Mouse (Mus musculus) G1E (cell line): ENCODE results near the gene Agap3. TPM values are rescaled to one million over a fixed set of nuclear protein-coding genes. Genes with fewer than 3 reads are reported as not detected.

Experiments used
- ATAC-seq: 2 replicates; pipeline ENCODE4 v1.8.0; 2016; ENCODE audit warnings: mild to moderate bottlenecking; ENCODE audit not compliant: insufficient number of reproducible peaks, poor library complexity, low FRiP score, severe bottlenecking; ENCODE audit errors: extremely low read depth
- DNase-seq: peaks from one replicate; pipeline ENCODE4 v3.0.0; 2012; ENCODE audit warnings: low spot score
- H3K27me3 ChIP-seq: 2 replicates; pipeline ENCODE4 v1.6.1; 2012; ENCODE audit warnings: mild to moderate bottlenecking, low read length, inconsistent platforms; ENCODE audit not compliant: insufficient read depth
- H3K36me3 ChIP-seq: replicated peaks from 2 replicates; pipeline ENCODE3; 2012; ENCODE audit warnings: mild to moderate bottlenecking, inconsistent platforms
- H3K4me1 ChIP-seq: 2 replicates; pipeline ENCODE4 v1.6.1; 2012; ENCODE audit warnings: low read depth, low read length, inconsistent platforms, mixed read lengths; ENCODE audit not compliant: insufficient read depth
- H3K4me3 ChIP-seq: 2 replicates; pipeline ENCODE4 v1.5.1; 2012; ENCODE audit warnings: low read depth, mild to moderate bottlenecking, inconsistent platforms, low read length, moderate library complexity, mixed read lengths
- H3K9me3 ChIP-seq: replicated peaks from 2 replicates; pipeline ENCODE4 v1.6.1; 2012; ENCODE audit warnings: inconsistent platforms
- CTCF ChIP-seq: IDR thresholded peaks from 2 replicates; pipeline ENCODE4 v1.5.1; 2012; ENCODE audit warnings: low read depth, low read length, inconsistent platforms, mixed read lengths
- GATA1 ChIP-seq: IDR thresholded peaks from 2 replicates; pipeline ENCODE4 v1.6.1; 2012; ENCODE audit warnings: borderline replicate concordance, low read length, inconsistent platforms, mixed read lengths
- GATA2 ChIP-seq: IDR thresholded peaks from 2 replicates; pipeline ENCODE4 v1.6.1; 2012; ENCODE audit warnings: low read depth, low read length, inconsistent platforms, borderline replicate concordance
- POLR2AphosphoS5 ChIP-seq: IDR thresholded peaks from 2 replicates; pipeline ENCODE4 v1.6.1; 2012; ENCODE audit warnings: low read depth, low read length, inconsistent platforms; ENCODE audit not compliant: insufficient replicate concordance
- TAL1 ChIP-seq: conservative IDR thresholded peaks from 2 replicates; pipeline ENCODE4 v1.6.1; 2012; ENCODE audit warnings: low read depth, low read length, inconsistent platforms, mixed read lengths
- polyA plus RNA-seq: library from polyadenylated mRNA; stranded (reverse); fragments of >175 nt; gene quantifications from 2 replicates; pipeline ENCODE4 v1.2.3, GENCODE M21; 2012
- total RNA-seq, 2 experiments: library from RNA; stranded (forward) in 1 of 2; stranded (reverse) in 1 of 2; fragments of 200-1000 nt in 1 of 2; fragments of >200 nt in 1 of 2; fragmentation: Nextera tagmentation in 1 of 2; gene quantifications; 2 replicates each; pipeline ENCODE4 v1.2.3; 2014 to 2017

The Agap3 gene
- total and polyA plus RNA-seq, 3 experiments, result 26.3 to 133 (median 30.3) TPM

DNA sequence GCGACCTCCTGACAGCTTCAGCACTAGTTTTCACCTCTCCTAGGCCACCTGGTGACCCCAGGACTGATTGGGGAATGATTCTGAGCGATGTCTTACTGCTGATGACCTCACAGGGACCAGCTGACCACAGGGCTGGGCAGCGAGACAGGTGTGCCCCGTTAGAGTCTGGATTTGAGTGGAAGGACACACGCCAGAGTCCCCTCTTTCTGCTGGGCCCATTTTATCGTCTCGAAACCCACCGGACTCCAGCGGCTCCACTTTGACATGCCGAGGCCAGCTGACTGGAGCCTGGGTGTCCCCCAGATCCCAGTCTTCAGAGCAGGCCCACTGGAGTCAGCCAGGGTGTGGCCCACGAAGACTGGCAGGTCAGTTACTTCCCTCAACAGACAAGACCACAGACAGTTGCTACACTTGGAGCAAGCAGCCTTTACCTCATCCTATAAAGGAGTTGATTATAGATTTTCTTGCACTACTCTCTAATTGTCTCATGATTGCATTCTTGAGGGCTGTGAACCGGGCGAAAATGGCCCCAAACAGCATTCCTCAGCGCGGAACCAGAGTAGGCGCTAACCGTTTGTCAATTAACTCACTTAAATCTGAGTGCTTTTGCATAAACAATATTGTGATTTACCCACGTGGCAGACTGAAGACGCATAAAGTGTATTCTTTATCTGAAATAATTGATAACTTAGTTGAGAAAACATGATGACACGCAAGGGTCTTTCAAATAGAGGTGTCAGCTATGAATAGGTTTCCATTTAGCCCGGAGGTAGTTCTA is 27.8 kb upstream of the Agap3 start:
- H3K27me3 ChIP-seq, result no peaks in the 10 kb centered on the region
- no peak for ATAC-seq
- H3K36me3 ChIP-seq, result peaks cover 49% of the 10 kb centered on the region
- no peaks in the 10 kb centered on the region for H3K9me3 ChIP-seq
- TF ChIP-seq GATA1 (no peak), POLR2AphosphoS5 (no peak), CTCF (no peak)
- peak; percentile 34 for DNase-seq
- peaks cover 58% of the 10 kb centered on the region for H3K4me1 ChIP-seq
- peak overlapping the region; percentile 74 for H3K4me3 ChIP-seq

DNA sequence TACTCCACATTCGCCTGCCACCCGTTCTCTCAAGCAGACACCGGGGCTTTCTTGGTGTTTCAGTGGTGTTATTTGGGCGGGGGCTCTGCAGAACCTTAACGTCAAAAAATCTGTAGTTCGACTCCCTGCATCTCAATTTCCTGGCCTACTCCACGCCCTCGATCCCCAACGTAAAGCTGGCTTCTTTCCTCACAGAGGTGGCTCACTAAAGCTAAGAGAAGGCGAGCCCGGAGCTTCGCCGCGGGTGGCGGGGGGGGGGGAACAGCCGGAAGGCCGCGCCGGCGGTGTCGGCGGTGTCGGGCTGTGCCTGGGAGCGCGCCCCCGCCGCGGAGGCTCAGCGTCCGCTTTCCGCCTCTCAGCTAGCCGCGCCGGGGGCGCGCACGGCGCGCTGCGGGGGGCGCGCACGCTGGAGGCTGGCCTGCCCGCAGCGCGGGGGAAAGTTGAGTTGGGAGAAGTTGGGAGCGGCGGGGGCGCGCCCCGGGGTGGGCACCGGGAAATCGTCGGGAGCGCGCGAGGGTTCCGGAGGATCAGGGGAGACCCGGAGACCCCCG is 27.0 kb upstream of the Agap3 start:
- TF ChIP-seq TAL1 (no peak), POLR2AphosphoS5 (no peak), GATA2 (no peak), GATA1 (no peak), CTCF (no peak)
- H3K36me3 ChIP-seq, result peaks cover 49% of the 10 kb centered on the region
- H3K4me3 ChIP-seq, result peak overlapping the region; percentile 74
- no peaks in the 10 kb centered on the region for H3K27me3 ChIP-seq
- no peak for ATAC-seq
- H3K4me1 ChIP-seq, result peaks cover 58% of the 10 kb centered on the region
- H3K9me3 ChIP-seq, result no peaks in the 10 kb centered on the region
- DNase-seq, result peak; percentile 92

DNA sequence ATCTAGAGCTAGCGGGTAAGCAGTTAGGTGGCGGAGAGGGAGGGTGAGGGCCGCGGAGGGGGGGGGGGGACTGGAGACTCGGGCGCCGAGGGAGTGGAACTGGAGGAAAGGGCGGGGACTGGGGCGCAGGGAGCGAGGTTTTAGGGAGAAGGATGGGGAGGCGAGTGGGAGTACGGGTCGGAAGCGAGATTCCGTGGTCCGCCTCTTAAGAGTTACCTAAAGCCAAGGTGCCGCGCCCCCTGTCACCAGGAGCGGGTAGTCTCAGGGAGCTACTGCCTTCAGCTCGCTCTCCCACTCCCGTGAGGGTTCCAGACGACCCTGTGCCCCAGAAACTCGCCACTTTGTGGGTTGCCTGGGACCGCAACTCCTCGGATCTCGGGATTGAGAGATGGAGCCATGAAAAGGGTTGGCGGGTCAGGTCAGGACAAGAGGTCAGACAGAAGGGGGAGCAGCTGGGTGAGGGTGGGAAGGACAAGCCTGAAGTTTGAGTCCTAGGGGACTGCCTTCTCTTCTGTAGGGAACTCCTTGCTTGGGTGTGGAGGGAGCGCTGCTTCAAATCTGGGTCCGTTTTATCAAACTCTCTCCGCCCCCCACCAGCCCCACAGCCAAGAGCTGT is 26.4 kb upstream of the Agap3 start:
- peaks cover 58% of the 10 kb centered on the region for H3K4me1 ChIP-seq

DNA sequence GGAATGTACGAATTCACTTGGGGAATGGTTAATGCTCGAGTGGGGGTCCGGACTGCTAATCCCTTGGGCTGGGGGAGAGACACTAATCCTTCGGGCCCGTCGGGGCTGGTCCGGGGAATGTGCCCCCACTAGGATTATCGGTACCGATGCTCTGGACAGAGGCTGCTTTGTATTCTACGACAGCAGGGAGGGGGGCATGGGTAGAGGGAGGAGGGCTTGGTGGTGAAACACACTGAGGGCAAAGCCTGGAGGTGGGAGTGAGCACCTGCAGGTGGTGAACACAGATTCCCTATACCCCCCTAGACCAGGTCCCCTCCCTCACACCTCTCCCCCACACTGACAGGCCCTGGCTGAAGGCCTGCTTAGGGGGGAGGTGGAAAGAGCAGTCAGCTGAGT is 25.9 kb upstream of the Agap3 start:
- Histone ChIP-seq H3K27me3 (no peaks in the 10 kb centered on the region), H3K9me3 (no peaks in the 10 kb centered on the region), H3K36me3 (peaks cover 49% of the 10 kb centered on the region), H3K4me3 (peak overlapping the region; percentile 74; the same call in 1 of the 2 replicates), H3K4me1 (peaks cover 58% of the 10 kb centered on the region)
- ATAC-seq (no peak), DNase-seq (no peak)
- TF ChIP-seq GATA1 (no peak), TAL1 (no peak), CTCF (no peak), POLR2AphosphoS5 (no peak), GATA2 (no peak)

More for the DNA sequence above, 26.4 kb upstream of the Agap3 start:
- peak; percentile 52 for DNase-seq
- Histone ChIP-seq H3K27me3 (no peaks in the 10 kb centered on the region), H3K9me3 (no peaks in the 10 kb centered on the region), H3K4me3 (peak overlapping the region; percentile 74), H3K36me3 (peaks cover 49% of the 10 kb centered on the region)
- ATAC-seq, result no peak
- TF ChIP-seq TAL1 (no peak), POLR2AphosphoS5 (no peak), GATA2 (no peak), GATA1 (no peak), CTCF (no peak)

DNA sequence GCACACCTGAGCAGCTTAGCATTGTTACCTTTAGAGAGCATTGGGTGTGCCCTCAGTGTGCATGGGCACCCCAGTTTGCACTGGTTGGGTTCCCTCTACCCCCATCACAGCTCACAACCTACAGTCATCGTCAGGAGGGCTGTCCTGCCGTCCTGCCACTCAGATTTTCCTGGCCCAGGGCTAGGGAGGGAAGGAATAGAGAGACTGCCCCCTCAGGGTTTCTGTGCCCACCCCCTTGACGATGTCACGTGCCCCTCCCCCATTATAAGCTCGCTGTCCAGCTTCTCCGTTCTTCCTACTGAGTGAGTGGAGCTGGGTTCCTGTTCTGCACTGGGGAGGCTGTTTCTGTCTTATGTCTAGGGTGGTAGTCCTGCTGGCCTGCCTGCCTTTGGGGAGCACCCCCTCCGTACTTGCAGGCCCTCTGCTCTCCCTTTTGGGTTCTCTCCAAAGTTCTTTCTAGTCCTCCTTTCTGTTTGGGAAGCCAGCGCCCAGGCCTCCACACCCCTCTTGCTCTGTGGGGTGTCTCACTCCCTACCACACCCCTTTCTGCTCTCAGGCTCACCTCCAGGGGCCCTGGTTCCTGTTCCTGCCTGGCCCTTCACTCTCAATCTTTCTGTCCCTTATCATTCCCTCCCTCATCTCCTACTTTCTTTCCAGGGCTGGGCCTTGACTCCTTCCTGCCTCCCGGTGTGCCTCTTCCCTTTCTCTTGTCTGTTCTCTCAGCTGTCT is 25.3 kb upstream of the Agap3 start:
- peaks cover 58% of the 10 kb centered on the region for H3K4me1 ChIP-seq

DNA sequence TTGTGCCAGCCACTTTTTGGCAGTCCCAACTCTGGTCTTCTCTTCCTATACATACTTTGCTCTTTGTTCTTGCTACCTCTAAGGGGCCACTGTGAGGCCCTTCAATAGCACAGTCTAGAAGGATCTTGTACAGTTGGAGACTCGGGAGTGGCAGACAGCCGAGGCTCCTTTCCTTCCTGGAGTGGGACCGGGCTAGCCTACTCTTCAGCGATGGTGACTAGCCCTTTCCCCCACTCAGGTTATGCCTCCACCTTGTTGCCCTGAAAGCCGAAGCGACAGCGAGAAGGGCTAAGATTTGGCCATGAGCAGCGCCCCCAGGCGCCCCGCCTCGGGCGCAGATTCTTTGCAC is 24.7 kb upstream of the Agap3 start:
- DNase-seq, result no peak
- Histone ChIP-seq H3K4me3 (no peak overlapping the region; the same call in 1 of the 2 replicates), H3K4me1 (peaks cover 57% of the 10 kb centered on the region)

More for the DNA sequence above, 25.3 kb upstream of the Agap3 start:
- TF ChIP-seq CTCF (no peak), GATA2 (no peak)
- Histone ChIP-seq H3K9me3 (no peaks in the 10 kb centered on the region), H3K27me3 (no peaks in the 10 kb centered on the region), H3K36me3 (peaks cover 49% of the 10 kb centered on the region), H3K4me3 (peak overlapping the region; percentile 74; the same call in 1 of the 2 replicates)
- ATAC-seq (no peak), DNase-seq (peak; percentile 47)

More for the DNA sequence above, 24.7 kb upstream of the Agap3 start:
- TF ChIP-seq CTCF, result no peak
- no peak for TF ChIP-seq GATA2
- no peak for TF ChIP-seq TAL1
- TF ChIP-seq GATA1, result no peak
- TF ChIP-seq POLR2AphosphoS5, result no peak
- Histone ChIP-seq H3K9me3 (no peaks in the 10 kb centered on the region), H3K27me3 (no peaks in the 10 kb centered on the region), H3K36me3 (peaks cover 49% of the 10 kb centered on the region)
- ATAC-seq, result no peak
